Mouse (Mus musculus): Measurements from ENCODE around the gene Mpv17l2. TPM values are rescaled to one million over a fixed set of nuclear protein-coding genes. Genes with fewer than 3 reads are reported as not detected.

The Mpv17l2 gene
- total RNA-seq, 2 experiments from 2014 or later = 6.4 to 9.6 TPM

GRCm38 (mm10) chr8:70769359-70769758, 8.6 kb upstream of the Mpv17l2 start:
- ATAC-seq (replicated peaks; ENCODE audit: low FRiP score, poor library complexity, severe bottlenecking) = peak; percentile 68

GRCm38 (mm10) chr8:70768956-70769355, 8.2 kb upstream of the Mpv17l2 start:
- no peak for ATAC-seq (replicated peaks; ENCODE audit: low FRiP score, poor library complexity, severe bottlenecking)

GRCm38 (mm10) chr8:70768231-70768776, 7.6 kb upstream of the Mpv17l2 start:
- no peak for ATAC-seq (replicated peaks; ENCODE audit: low FRiP score, poor library complexity, severe bottlenecking)

- no peak for ATAC-seq (replicated peaks; ENCODE audit: low FRiP score, poor library complexity, severe bottlenecking)
These were observed 6.8 kb upstream of the Mpv17l2 start for GRCm38 (mm10) chr8:70767503-70767902.

GRCm38 (mm10) chr8:70766571-70767440, 6.1 kb upstream of the Mpv17l2 start:
- peak; percentile 54 for ATAC-seq (replicated peaks; ENCODE audit: low FRiP score, poor library complexity, severe bottlenecking)

GRCm38 (mm10) chr8:70765838-70766570, 5.3 kb upstream of the Mpv17l2 start:
- ATAC-seq (replicated peaks; ENCODE audit: low FRiP score, poor library complexity, severe bottlenecking) = no peak

- ATAC-seq (replicated peaks; ENCODE audit: low FRiP score, poor library complexity, severe bottlenecking) = no peak
These were observed 4.6 kb upstream of the Mpv17l2 start for GRCm38 (mm10) chr8:70765329-70765728.

- ATAC-seq (replicated peaks; ENCODE audit: low FRiP score, poor library complexity, severe bottlenecking) = no peak
These were observed 3.9 kb upstream of the Mpv17l2 start for GRCm38 (mm10) chr8:70764676-70765075.

GRCm38 (mm10) chr8:70764026-70764425, 3.3 kb upstream of the Mpv17l2 start:
- peak; percentile 9 for ATAC-seq (replicated peaks; ENCODE audit: low FRiP score, poor library complexity, severe bottlenecking)

- no peak for ATAC-seq (replicated peaks; ENCODE audit: low FRiP score, poor library complexity, severe bottlenecking)
These were observed 2.6 kb upstream of the Mpv17l2 start for GRCm38 (mm10) chr8:70763354-70763753.

- ATAC-seq (replicated peaks; ENCODE audit: low FRiP score, poor library complexity, severe bottlenecking) = peak; percentile 50
These were observed 1.4 kb upstream of the Mpv17l2 start for GRCm38 (mm10) chr8:70762118-70762517.

GRCm38 (mm10) chr8:70760350-70760749, 396 bp downstream of the Mpv17l2 start:
- no peak for ATAC-seq (replicated peaks; ENCODE audit: low FRiP score, poor library complexity, severe bottlenecking)

- ATAC-seq (replicated peaks; ENCODE audit: low FRiP score, poor library complexity, severe bottlenecking) = no peak
These were observed 1.9 kb downstream of the Mpv17l2 start for GRCm38 (mm10) chr8:70758616-70759561.

- no peak for ATAC-seq (replicated peaks; ENCODE audit: low FRiP score, poor library complexity, severe bottlenecking)
These were observed 2.5 kb downstream of the Mpv17l2 start for GRCm38 (mm10) chr8:70758308-70758615.

- no peak for ATAC-seq (replicated peaks; ENCODE audit: low FRiP score, poor library complexity, severe bottlenecking)
These were observed 3.0 kb downstream of the Mpv17l2 start for GRCm38 (mm10) chr8:70757523-70758307.

GRCm38 (mm10) chr8:70756476-70757040, 4.2 kb downstream of the Mpv17l2 start:
- ATAC-seq (replicated peaks; ENCODE audit: low FRiP score, poor library complexity, severe bottlenecking) = no peak

- ATAC-seq (replicated peaks; ENCODE audit: low FRiP score, poor library complexity, severe bottlenecking) = no peak
These were observed 4.9 kb downstream of the Mpv17l2 start for GRCm38 (mm10) chr8:70755661-70756475.

Measured in erythroblast, adult 5-6 weeks (primary cell).